Mouse (Mus musculus): ENCODE data around the gene Itprip.
"Not testable (repeated sequence)": the region's sequence is repeated elsewhere in the genome, so short reads cannot be mapped to it uniquely, and the experiment has no call there.

Gene Itprip

GRCm38 (mm10) chr19:47852131-47852530 lies 67.0 kb downstream of the Itprip start:
- not testable (repeated sequence) for DNase-seq

- no peak for DNase-seq
Observed at GRCm38 (mm10) chr19:47849735-47850134, 69.4 kb downstream of the Itprip start.

Measured in thymus, postnatal 36 days (tissue).